Mouse (Mus musculus) spleen, adult 2 months (tissue): ENCODE measurements at regions not wholly inside any gene's neighbourhood (a gene's known extent, or its start where the extent isn't known, plus 50 kb on each side); places are given as distances from the start of the nearest gene placed in this dataset.

Source experiments
- CTCF ChIP-seq: fragments of 200-500 bp; IDR thresholded peaks from 2 replicates; pipeline ENCODE4 v1.5.1; 2011; ENCODE audit warnings: mild to moderate bottlenecking, inconsistent platforms; ENCODE audit not compliant: insufficient read depth, insufficient read length, insufficient replicate concordance; ENCODE audit errors: extremely low read depth
- POLR2A ChIP-seq: fragments of 200-500 bp; IDR thresholded peaks from 2 replicates; pipeline ENCODE4 v1.6.1; 2011; ENCODE audit warnings: low read depth, low read length, inconsistent platforms

DNA sequence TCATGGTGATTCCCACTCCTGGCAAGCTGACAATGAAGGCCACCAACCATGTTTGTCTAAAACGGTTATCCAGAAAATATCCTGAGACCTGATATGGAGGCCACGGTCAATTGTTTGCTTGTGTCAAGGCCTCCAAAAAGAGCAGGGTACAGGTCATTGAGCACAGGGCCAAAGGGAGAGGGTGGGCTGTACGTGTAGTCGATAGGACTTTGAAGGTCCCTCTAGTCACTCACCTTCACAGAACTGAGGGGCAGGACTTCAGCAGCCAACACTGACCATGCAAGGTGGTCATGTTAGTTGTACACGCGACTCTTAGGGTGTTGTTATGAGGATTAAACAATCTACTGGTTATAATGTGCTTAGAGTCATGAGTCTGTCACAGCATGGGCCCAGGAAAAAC lies 264.4 kb upstream of the Prok2 start:
- no peak for TF ChIP-seq POLR2A
- TF ChIP-seq CTCF = no peak
